Mouse (Mus musculus) liver, embryonic 11.5 days (tissue): ENCODE results near the gene Muc5b. TPM values are rescaled to one million over a fixed set of nuclear protein-coding genes. Genes with fewer than 3 reads are reported as not detected.
"Not testable (repeated sequence)": the region's sequence is repeated elsewhere in the genome, so short reads cannot be mapped to it uniquely, and the experiment has no call there.

Experiments
- ATAC-seq: fragments of 200-750 bp; cut with Nextera tagmentation; replicated peaks from 2 replicates; pipeline ENCODE4 v1.8.0; 2017; ENCODE audit warnings: moderate number of reproducible peaks, mild to moderate bottlenecking, moderate TSS enrichment, moderate library complexity; ENCODE audit not compliant: low FRiP score
- DNase-seq: peaks from one replicate; pipeline ENCODE4 v3.0.0-alpha.2; 2017; ENCODE audit warnings: low spot score
- H3K27ac ChIP-seq: fragments of 300-500 bp; sonication (generic); 2 replicates; pipeline ENCODE4 v1.5.1; 2014; ENCODE audit warnings: mild to moderate bottlenecking, low read depth, low read length, control low read depth
- H3K27me3 ChIP-seq: fragments of 300-500 bp; sonication (generic); replicated peaks from 2 replicates; pipeline ENCODE4 v1.6.1; 2014; ENCODE audit warnings: low read length, mixed read lengths; ENCODE audit not compliant: control insufficient read depth, insufficient read depth
- H3K36me3 ChIP-seq: fragments of 300-500 bp; sonication (generic); 2 replicates; pipeline ENCODE4 v1.6.1; 2014; ENCODE audit warnings: mild to moderate bottlenecking, low read length, moderate library complexity, mixed read lengths; ENCODE audit not compliant: control insufficient read depth, insufficient read depth
- H3K4me1 ChIP-seq: fragments of 300-500 bp; sonication (generic); replicated peaks from 2 replicates; pipeline ENCODE4 v1.6.1; 2014; ENCODE audit warnings: low read length, mixed read lengths; ENCODE audit not compliant: control insufficient read depth, insufficient read depth
- H3K4me2 ChIP-seq: fragments of 300-500 bp; sonication (generic); 2 replicates; pipeline ENCODE4 v1.6.1; 2014; ENCODE audit warnings: mild to moderate bottlenecking, control low read depth, moderate library complexity
- H3K4me3 ChIP-seq: fragments of 300-500 bp; sonication (generic); 2 replicates; pipeline ENCODE4 v1.5.1; 2014; ENCODE audit warnings: low read depth, low read length, control low read depth
- H3K9ac ChIP-seq: fragments of 300-500 bp; sonication (generic); 2 replicates; pipeline ENCODE4 v1.6.1; 2014; ENCODE audit warnings: low read depth, low read length, control low read depth
- H3K9me3 ChIP-seq: fragments of 300-500 bp; sonication (generic); 2 replicates; pipeline ENCODE4 v1.6.1; 2016; ENCODE audit warnings: low read length, inconsistent platforms, mixed read lengths; ENCODE audit not compliant: control insufficient read depth
- WGBS: fragments of 180-500 bp; shearing (Covaris S2); extraction: QIAGEN DNeasy Blood & Tissue Kit; methylation state at CpG from one replicate; pipeline ENCODE4 v1.1.7; 2014; 5-methylcytosine and 5-hydroxymethylcytosine counted together
- polyA plus RNA-seq: library from polyadenylated mRNA; unstranded; fragments of >200 nt; fragmentation: Nextera tagmentation; extraction: Ambion mirVana; gene quantifications from 2 replicates; pipeline ENCODE4 v1.2.1, GENCODE M21; 2014

Gene Muc5b
- not detected in 2 replicates for polyA plus RNA-seq

GRCm38 (mm10) chr7:141838779-141839178, at the start of gene Muc5b:
Gene Muc5b (plus strand): TSS chr7:141839070.
- H3K4me2 ChIP-seq, result no peak within 1 kb of the TSS
- WGBS, result 72% methylated on average over 5 of the region's 5 CpGs
- H3K4me1 ChIP-seq, result no peaks in the 10 kb centered on the region
- no peak within 1 kb of the TSS for H3K27ac ChIP-seq
- H3K27me3 ChIP-seq, result no peaks in the 10 kb centered on the region
- DNase-seq, result no peak
- no peaks in the 10 kb centered on the region for H3K36me3 ChIP-seq
- H3K9ac ChIP-seq, result no peak within 1 kb of the TSS
- H3K9me3 ChIP-seq, result no peaks in the 10 kb centered on the region
- no peak for ATAC-seq
- H3K4me3 ChIP-seq, result no peak within 1 kb of the TSS

- DNase-seq, result no peak
- peaks cover 5% of the 10 kb centered on the region; the same call in 1 of the 2 replicates for H3K27me3 ChIP-seq
- no peak overlapping the region for H3K4me2 ChIP-seq
- 97% methylated on average over 1 of the region's 1 CpGs for WGBS
- H3K9me3 ChIP-seq, result peaks cover 6% of the 10 kb centered on the region; the same call in 1 of the 2 replicates
- no peaks in the 10 kb centered on the region for H3K4me1 ChIP-seq
- H3K4me3 ChIP-seq, result no peak overlapping the region
- H3K9ac ChIP-seq, result no peak overlapping the region
- H3K27ac ChIP-seq, result no peak overlapping the region
- H3K36me3 ChIP-seq, result no peaks in the 10 kb centered on the region
- no peak for ATAC-seq
Observed at GRCm38 (mm10) chr7:141794251-141794650, 44.6 kb upstream of the Muc5b start.

- DNase-seq (no peak), ATAC-seq (no peak)
- Histone ChIP-seq H3K4me2 (no peak overlapping the region), H3K27ac (no peak overlapping the region), H3K9ac (no peak overlapping the region), H3K27me3 (0 out of 2 replicates have a peak, but pooled peaks cover 3% of the 10 kb centered on the region), H3K4me3 (no peak overlapping the region), H3K36me3 (no peaks in the 10 kb centered on the region), H3K4me1 (no peaks in the 10 kb centered on the region), H3K9me3 (no peaks in the 10 kb centered on the region)
- WGBS, result 87% methylated on average over 7 of the region's 7 CpGs
Observed at GRCm38 (mm10) chr7:141803206-141803605, 35.7 kb upstream of the Muc5b start.

GRCm38 (mm10) chr7:141805384-141805783, 33.5 kb upstream of the Muc5b start:
- 80% methylated on average over 7 of the region's 7 CpGs for WGBS
- no peak overlapping the region for H3K27ac ChIP-seq
- ATAC-seq (no peak), DNase-seq (no peak)
- H3K36me3 ChIP-seq, result no peaks in the 10 kb centered on the region
- H3K4me2 ChIP-seq, result no peak overlapping the region
- H3K4me1 ChIP-seq, result no peaks in the 10 kb centered on the region
- H3K27me3 ChIP-seq, result 0 out of 2 replicates have a peak, but pooled peaks cover 3% of the 10 kb centered on the region
- no peaks in the 10 kb centered on the region for H3K9me3 ChIP-seq
- H3K4me3 ChIP-seq, result no peak overlapping the region
- no peak overlapping the region for H3K9ac ChIP-seq

GRCm38 (mm10) chr7:141807823-141808222, 31.0 kb upstream of the Muc5b start:
- H3K9ac ChIP-seq, H3K27me3 ChIP-seq, H3K27ac ChIP-seq, H3K4me3 ChIP-seq, H3K4me1 ChIP-seq, H3K36me3 ChIP-seq, H3K4me2 ChIP-seq, H3K9me3 ChIP-seq, ATAC-seq, DNase-seq: not testable (repeated sequence)
- WGBS, result no CpG with 5 or more reads among the region's 4 CpGs

- ATAC-seq, H3K36me3 ChIP-seq, DNase-seq, H3K9ac ChIP-seq, H3K4me3 ChIP-seq, H3K4me2 ChIP-seq, H3K9me3 ChIP-seq, H3K27me3 ChIP-seq, H3K4me1 ChIP-seq, H3K27ac ChIP-seq: not testable (repeated sequence)
- WGBS, result no CpG with 5 or more reads among the region's 4 CpGs
Observed at GRCm38 (mm10) chr7:141809933-141810332, 28.9 kb upstream of the Muc5b start.

- 75% methylated on average over 4 of the region's 4 CpGs for WGBS
- no peak for ATAC-seq
- no peaks in the 10 kb centered on the region for H3K4me1 ChIP-seq
Observed at GRCm38 (mm10) chr7:141813321-141813720, 25.5 kb upstream of the Muc5b start.

GRCm38 (mm10) chr7:141815361-141815760, 23.5 kb upstream of the Muc5b start:
- H3K4me2 ChIP-seq, result no peak overlapping the region
- 78% methylated on average over 4 of the region's 4 CpGs for WGBS
- H3K4me3 ChIP-seq, result no peak overlapping the region
- H3K36me3 ChIP-seq, result no peaks in the 10 kb centered on the region
- H3K27ac ChIP-seq, result no peak overlapping the region
- ATAC-seq (no peak), DNase-seq (no peak)
- H3K27me3 ChIP-seq, result no peaks in the 10 kb centered on the region; the same call in 1 of the 2 replicates
- H3K9me3 ChIP-seq, result no peaks in the 10 kb centered on the region
- H3K4me1 ChIP-seq, result no peaks in the 10 kb centered on the region
- no peak overlapping the region for H3K9ac ChIP-seq

More at GRCm38 (mm10) chr7:141813321-141813720, 25.5 kb upstream of the Muc5b start:
- no peaks in the 10 kb centered on the region for H3K36me3 ChIP-seq
- H3K4me2 ChIP-seq, result no peak overlapping the region
- no peak for DNase-seq
- no peaks in the 10 kb centered on the region for H3K9me3 ChIP-seq
- no peak overlapping the region for H3K4me3 ChIP-seq
- no peak overlapping the region for H3K27ac ChIP-seq
- H3K27me3 ChIP-seq, result no peaks in the 10 kb centered on the region; the same call in 1 of the 2 replicates
- H3K9ac ChIP-seq, result no peak overlapping the region

- Histone ChIP-seq H3K36me3 (no peaks in the 10 kb centered on the region), H3K4me2 (no peak overlapping the region), H3K9ac (no peak overlapping the region), H3K4me3 (no peak overlapping the region), H3K27ac (no peak overlapping the region), H3K4me1 (no peaks in the 10 kb centered on the region), H3K9me3 (no peaks in the 10 kb centered on the region), H3K27me3 (no peaks in the 10 kb centered on the region; the same call in 1 of the 2 replicates)
- no peak for ATAC-seq
- 69% methylated on average over 11 of the region's 11 CpGs for WGBS
- no peak for DNase-seq
Observed at GRCm38 (mm10) chr7:141817355-141818075, 21.4 kb upstream of the Muc5b start.
